Mouse (Mus musculus): ENCODE measurements around the gene Grid1. TPM values are rescaled to one million over a fixed set of nuclear protein-coding genes. Genes with fewer than 3 reads are reported as not detected.

Grid1 gene
- polyA plus RNA-seq, 1 experiment from 2014 or later = 0.41 TPM

DNA sequence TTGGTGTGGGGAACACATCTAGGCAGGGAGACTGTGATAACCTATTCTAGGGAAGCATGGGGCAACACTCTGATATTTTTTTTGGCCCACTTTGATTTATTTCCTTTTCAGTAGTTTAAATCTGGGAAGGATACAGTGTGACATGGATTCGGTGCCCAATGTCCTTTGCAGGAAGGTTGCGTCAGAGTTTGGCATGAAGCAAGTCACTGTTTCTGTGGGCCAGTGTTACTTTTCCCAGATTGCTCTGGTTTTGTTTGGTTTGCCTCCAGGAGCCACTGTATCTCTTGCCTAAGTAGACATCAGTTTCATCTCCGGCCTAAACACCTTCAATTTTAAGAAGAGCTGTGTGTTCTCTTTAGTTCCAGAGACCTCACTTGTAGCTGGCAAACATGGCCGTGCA is 399.1 kb downstream of the Grid1 start:
- Histone ChIP-seq H3K4me1 (replicated peaks) (no peaks in the 10 kb centered on the region), H3K27ac (no peak overlapping the region), H3K9me3 (no peaks in the 10 kb centered on the region), H3K27me3 (replicated peaks) (no peaks in the 10 kb centered on the region), H3K9ac (no peak overlapping the region), H3K4me2 (replicated peaks) (no peak overlapping the region), H3K36me3 (no peaks in the 10 kb centered on the region), H3K4me3 (replicated peaks) (no peak overlapping the region)
- 89% methylated on average over 4 of the region's 4 CpGs for WGBS
- no peak for ATAC-seq

DNA sequence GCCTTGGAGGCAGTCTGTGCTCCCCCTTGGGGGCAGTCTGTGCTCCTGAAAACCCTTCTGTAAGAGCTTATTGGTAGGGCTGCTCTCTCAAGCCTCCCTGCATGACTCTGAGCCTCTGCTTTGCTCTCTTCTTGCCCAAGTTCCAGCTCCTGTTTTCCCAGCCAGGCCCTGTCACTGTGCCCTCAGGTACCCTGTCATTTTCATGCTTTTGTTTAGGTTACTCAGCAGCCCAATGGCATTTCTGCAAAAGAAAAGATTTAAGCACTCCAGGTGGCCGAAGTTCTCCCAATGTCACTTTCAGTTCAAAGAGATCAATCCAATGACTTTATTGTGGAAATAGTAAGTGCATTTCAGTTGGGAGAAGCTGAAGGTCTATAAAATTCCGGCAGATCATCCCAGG is 402.3 kb downstream of the Grid1 start:
- no peak for ATAC-seq
- no peaks in the 10 kb centered on the region for H3K4me1 ChIP-seq (replicated peaks)
- WGBS = 86% methylated on average over 2 of the region's 2 CpGs
- no peak overlapping the region for H3K27ac ChIP-seq
- H3K4me2 ChIP-seq (replicated peaks) = no peak overlapping the region
- no peak overlapping the region for H3K9ac ChIP-seq
- no peaks in the 10 kb centered on the region for H3K36me3 ChIP-seq
- no peaks in the 10 kb centered on the region for H3K27me3 ChIP-seq (replicated peaks)
- H3K4me3 ChIP-seq (replicated peaks) = no peak overlapping the region
- no peaks in the 10 kb centered on the region for H3K9me3 ChIP-seq

DNA sequence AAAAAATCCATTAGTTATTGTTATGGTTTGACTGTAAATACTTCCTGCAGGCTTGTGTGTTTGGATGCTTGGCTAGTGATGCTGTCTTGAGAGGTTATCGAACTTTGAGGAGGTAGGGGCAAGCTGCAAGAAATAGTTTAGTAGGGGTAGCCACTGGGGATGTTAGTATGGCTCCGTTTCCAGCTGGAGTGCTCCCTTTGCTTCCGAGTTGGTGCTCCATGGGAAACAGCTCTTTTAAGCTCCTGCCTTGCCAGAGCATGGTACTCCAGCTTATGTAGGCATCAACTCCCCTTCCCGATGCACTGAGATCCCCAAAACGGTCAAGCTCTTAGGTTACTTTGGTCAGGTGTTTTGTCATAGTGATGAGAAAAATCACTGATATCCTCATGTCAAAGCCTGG is 407.7 kb downstream of the Grid1 start:
- Histone ChIP-seq H3K4me3 (replicated peaks) (no peak overlapping the region), H3K27me3 (replicated peaks) (no peaks in the 10 kb centered on the region), H3K4me1 (replicated peaks) (no peaks in the 10 kb centered on the region), H3K9ac (no peak overlapping the region), H3K9me3 (no peaks in the 10 kb centered on the region), H3K36me3 (no peaks in the 10 kb centered on the region), H3K27ac (no peak overlapping the region), H3K4me2 (replicated peaks) (no peak overlapping the region)
- 87% methylated on average over 5 of the region's 5 CpGs for WGBS
- no peak for ATAC-seq

DNA sequence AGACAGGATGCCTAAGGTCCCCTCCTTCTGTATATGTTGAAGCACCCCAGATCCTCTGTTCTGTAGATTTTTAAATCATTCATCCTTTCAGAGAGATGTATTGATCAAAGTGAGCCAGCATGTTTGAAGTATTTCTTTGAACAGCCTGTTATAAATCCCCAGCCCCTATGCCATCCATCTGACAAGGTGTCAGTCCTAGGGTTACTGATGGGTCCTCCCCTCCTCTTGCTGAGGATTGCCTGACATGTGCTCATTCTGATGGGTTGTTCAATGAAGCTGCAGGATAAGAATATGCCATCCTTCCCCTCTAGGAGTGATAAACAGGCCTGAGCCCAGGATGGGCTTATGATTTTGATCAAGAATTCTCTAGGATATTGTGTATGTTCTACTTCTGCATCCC is 411.5 kb downstream of the Grid1 start:
- Histone ChIP-seq H3K4me3 (replicated peaks) (no peak overlapping the region), H3K9me3 (no peaks in the 10 kb centered on the region), H3K4me2 (replicated peaks) (no peak overlapping the region), H3K27me3 (replicated peaks) (no peaks in the 10 kb centered on the region), H3K9ac (no peak overlapping the region), H3K27ac (no peak overlapping the region), H3K36me3 (no peaks in the 10 kb centered on the region), H3K4me1 (replicated peaks) (no peaks in the 10 kb centered on the region)
- ATAC-seq = no peak

DNA sequence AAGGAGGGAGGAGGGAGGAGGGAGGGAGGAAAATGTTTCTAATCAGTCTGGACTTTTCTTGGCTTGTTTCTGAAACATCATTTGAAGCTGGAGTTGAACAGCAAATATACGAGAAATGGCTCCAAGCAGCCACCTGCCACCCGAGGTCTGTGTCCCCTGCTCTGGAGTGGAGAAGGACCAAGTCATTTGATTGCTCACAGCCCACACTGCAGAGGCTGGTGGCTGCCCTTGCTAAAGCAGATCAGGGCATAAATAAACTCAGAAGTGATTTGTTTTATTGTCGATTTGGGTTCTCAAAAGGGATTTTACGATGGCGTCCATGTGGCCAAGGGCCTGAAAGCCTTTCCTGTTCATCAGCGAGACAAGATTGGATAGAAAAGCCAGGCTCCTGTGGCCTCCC is 423.0 kb downstream of the Grid1 start:
- Histone ChIP-seq H3K4me2 (replicated peaks) (no peak overlapping the region), H3K4me1 (replicated peaks) (no peaks in the 10 kb centered on the region), H3K27me3 (replicated peaks) (no peaks in the 10 kb centered on the region), H3K36me3 (no peaks in the 10 kb centered on the region), H3K4me3 (replicated peaks) (no peak overlapping the region), H3K27ac (no peak overlapping the region), H3K9ac (no peak overlapping the region), H3K9me3 (no peaks in the 10 kb centered on the region)
- WGBS = 68% methylated on average over 6 of the region's 6 CpGs
- ATAC-seq = no peak

DNA sequence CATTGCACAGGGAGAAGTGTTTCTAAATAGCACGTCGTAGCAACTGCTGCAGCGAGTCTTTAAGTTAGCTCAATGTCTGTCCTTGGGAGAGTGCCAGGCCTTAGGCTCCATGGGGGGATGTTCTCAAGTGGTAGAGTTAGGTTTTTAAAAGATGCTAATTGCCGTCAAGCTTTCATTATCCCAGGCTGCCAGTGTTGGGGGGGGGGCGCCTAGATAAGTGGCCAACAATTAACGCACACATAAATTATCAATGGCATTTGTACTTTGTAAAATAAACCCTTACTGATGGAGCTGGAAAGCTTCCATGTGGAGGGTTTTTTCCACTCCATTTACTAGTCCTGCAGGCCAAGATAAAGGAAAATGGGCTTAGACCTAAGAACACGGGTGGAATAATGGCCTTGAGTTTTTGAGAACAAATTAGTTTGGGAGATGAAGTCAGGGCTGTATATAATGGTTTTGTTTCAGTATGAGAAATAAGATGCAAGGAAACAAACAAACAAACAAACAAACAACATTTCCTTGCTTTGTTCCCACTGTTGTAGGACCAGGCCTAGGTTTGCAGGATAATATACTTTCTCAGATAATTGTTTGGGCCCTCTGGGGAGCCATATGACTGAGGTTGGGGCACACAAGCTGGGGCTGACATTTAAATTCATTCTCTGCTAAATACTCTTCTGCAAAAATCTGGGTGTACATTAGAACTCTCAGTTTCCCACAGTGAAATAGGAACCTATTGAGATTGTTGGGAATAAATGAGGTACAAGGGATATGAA is 425.1 kb downstream of the Grid1 start:
- no peak overlapping the region for H3K27ac ChIP-seq
- H3K4me2 ChIP-seq (replicated peaks) = no peak overlapping the region
- H3K27me3 ChIP-seq (replicated peaks) = no peaks in the 10 kb centered on the region
- H3K9ac ChIP-seq = no peak overlapping the region
- WGBS = 69% methylated on average over 7 of the region's 7 CpGs
- H3K9me3 ChIP-seq = no peaks in the 10 kb centered on the region
- no peaks in the 10 kb centered on the region for H3K4me1 ChIP-seq (replicated peaks)
- no peak for ATAC-seq
- H3K4me3 ChIP-seq (replicated peaks) = no peak overlapping the region
- no peaks in the 10 kb centered on the region for H3K36me3 ChIP-seq

DNA sequence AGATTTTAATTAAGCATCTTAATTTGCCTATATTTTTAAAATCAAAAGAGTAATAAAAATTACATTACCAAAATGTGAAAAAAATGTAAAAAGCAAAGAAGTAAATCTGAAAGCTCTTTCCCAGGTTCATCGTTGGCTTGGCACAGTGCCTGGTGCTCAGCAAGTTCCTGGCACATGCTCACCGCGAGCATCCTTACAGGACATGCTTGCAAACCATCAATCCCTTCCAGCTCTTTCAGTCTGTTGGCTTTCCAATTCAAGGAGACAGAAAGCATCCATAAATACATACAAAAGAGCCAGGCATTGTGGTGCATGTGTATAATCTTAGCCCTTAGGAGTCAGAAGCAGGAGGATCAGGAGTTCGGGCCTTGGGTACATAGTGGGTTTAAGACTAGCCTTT is 430.5 kb downstream of the Grid1 start:
- H3K4me2 ChIP-seq (replicated peaks) = no peak overlapping the region
- 80% methylated on average over 4 of the region's 4 CpGs for WGBS

DNA sequence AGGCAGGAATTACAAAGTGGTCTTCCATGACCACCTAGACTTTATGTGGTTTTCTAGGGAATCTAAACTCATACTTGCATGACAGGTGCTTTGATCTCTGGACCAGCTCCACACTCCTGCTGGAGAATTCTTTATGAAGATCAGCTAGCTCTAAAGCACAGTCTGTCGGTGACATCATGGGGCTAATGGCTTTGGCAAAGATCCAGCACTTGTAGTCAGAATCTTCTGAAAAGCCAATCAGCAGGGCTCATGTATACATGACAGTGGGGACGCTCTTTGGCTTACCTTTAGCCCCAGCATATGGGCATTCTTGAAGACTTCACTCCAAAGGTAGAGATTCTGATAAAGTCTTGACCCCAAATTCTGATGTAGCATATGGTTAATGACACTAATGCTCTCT is 434.6 kb downstream of the Grid1 start:
- Histone ChIP-seq H3K4me3 (replicated peaks) (no peak overlapping the region), H3K9ac (no peak overlapping the region), H3K27ac (no peak overlapping the region), H3K9me3 (no peaks in the 10 kb centered on the region), H3K4me1 (replicated peaks) (no peaks in the 10 kb centered on the region), H3K27me3 (replicated peaks) (no peaks in the 10 kb centered on the region), H3K36me3 (no peaks in the 10 kb centered on the region), H3K4me2 (replicated peaks) (no peak overlapping the region)
- 61% methylated on average over 2 of the region's 2 CpGs for WGBS
- ATAC-seq = no peak

More for the DNA sequence above, 430.5 kb downstream of the Grid1 start:
- Histone ChIP-seq H3K9ac (no peak overlapping the region), H3K4me3 (replicated peaks) (no peak overlapping the region), H3K4me1 (replicated peaks) (no peaks in the 10 kb centered on the region), H3K27me3 (replicated peaks) (no peaks in the 10 kb centered on the region), H3K9me3 (no peaks in the 10 kb centered on the region), H3K27ac (no peak overlapping the region), H3K36me3 (no peaks in the 10 kb centered on the region)
- ATAC-seq = no peak

DNA sequence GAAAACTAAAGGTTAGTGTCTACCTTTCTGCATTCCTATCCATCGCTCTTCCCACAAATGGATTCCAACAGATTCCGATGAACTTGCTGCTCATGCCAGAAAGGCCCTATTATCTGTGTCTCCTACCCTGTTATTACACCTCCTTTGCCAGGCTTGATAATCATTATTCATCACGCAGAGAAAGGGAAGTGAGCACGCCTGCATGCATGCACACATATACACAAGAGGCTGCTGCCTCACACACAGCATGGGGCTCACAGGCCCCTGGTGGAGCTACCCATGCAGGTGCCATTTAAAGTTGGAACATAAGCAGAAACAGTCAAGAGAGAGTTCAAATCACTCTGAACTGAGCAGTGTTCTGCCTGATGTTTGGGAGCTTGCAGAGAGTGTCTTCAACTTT is 450.4 kb downstream of the Grid1 start:
- H3K4me1 ChIP-seq (replicated peaks) = no peaks in the 10 kb centered on the region
- WGBS = 81% methylated on average over 4 of the region's 4 CpGs
- no peak overlapping the region for H3K4me2 ChIP-seq (replicated peaks)
- no peak overlapping the region for H3K9ac ChIP-seq
- ATAC-seq = no peak
- no peaks in the 10 kb centered on the region for H3K9me3 ChIP-seq
- H3K4me3 ChIP-seq (replicated peaks) = no peak overlapping the region
- H3K27ac ChIP-seq = no peak overlapping the region
- H3K36me3 ChIP-seq = no peaks in the 10 kb centered on the region
- no peaks in the 10 kb centered on the region for H3K27me3 ChIP-seq (replicated peaks)

DNA sequence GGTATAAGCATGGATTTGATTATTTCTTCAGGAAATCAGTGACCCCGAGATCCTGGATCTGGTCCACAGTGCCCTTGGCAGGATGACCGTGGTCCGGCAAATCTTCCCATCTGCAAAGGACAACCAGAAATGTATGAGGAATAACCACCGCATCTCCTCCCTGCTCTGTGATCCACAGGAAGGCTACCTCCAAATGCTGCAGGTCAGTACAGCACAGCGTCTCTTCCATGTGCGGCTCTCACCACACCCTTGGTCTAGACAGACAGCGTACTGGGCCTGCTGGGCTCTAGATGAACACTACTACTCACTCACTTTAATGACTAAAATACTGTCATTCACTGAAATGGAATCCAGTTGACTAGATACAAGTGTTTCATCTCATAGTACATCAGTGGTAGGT is 489.3 kb downstream of the Grid1 start:
- H3K4me3 ChIP-seq (replicated peaks) = no peak overlapping the region
- H3K27me3 ChIP-seq (replicated peaks) = no peaks in the 10 kb centered on the region
- H3K4me1 ChIP-seq (replicated peaks) = no peaks in the 10 kb centered on the region
- no peaks in the 10 kb centered on the region for H3K9me3 ChIP-seq
- H3K36me3 ChIP-seq = no peaks in the 10 kb centered on the region
- no peak overlapping the region for H3K4me2 ChIP-seq (replicated peaks)
- no peak overlapping the region for H3K9ac ChIP-seq
- no peak overlapping the region for H3K27ac ChIP-seq
- WGBS = 90% methylated on average over 7 of the region's 7 CpGs
- ATAC-seq = no peak

DNA sequence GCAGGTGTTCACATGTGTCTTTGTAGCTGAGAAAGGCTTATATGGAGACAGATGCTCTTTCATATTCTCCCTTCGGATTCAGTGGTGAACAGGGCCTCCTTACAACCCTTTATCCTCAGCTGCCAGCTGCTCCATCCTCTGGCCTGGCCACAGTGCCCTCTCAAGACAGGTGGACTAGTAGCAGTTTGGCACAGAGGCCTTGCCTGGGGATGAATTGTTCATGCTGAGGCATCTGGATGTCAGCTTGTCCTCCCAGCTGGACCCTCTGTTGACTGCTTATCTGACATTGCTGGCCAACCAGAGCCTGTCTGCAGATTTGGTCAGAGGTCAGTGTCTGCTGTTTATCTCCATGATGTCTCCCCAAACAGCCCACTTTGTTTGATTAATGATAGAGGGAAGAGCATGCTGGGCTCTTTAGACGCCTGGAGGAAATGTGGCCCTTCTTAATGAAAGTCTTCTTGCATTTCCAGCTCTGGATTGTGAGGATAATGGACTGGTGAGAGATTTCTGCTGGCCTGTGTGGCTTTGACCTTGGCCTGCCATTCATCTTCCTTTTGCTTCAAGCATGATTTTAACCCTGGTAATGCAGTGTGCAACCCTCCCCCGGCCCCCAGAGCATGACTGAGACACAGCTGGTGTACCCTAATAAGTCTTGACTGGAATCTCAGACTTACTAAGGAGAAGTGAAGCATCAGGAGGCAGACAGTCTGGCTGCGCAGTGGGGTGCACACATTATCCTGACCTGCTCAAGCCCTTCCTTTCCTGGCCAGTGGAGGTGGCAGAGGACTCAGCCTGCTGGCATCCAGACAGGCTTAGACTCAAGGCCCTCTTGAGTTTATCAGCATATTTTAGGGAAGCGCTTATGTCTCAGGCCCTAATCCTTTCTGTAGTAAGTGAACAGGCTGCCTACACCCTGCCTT is 493.7 kb downstream of the Grid1 start:
- WGBS = 27% methylated on average over 5 of the region's 5 CpGs
- Histone ChIP-seq H3K27ac (no peak overlapping the region), H3K4me2 (replicated peaks) (no peak overlapping the region), H3K27me3 (replicated peaks) (no peaks in the 10 kb centered on the region), H3K4me3 (replicated peaks) (no peak overlapping the region), H3K4me1 (replicated peaks) (no peaks in the 10 kb centered on the region), H3K9me3 (no peaks in the 10 kb centered on the region), H3K9ac (no peak overlapping the region), H3K36me3 (no peaks in the 10 kb centered on the region)
- no peak for ATAC-seq

DNA sequence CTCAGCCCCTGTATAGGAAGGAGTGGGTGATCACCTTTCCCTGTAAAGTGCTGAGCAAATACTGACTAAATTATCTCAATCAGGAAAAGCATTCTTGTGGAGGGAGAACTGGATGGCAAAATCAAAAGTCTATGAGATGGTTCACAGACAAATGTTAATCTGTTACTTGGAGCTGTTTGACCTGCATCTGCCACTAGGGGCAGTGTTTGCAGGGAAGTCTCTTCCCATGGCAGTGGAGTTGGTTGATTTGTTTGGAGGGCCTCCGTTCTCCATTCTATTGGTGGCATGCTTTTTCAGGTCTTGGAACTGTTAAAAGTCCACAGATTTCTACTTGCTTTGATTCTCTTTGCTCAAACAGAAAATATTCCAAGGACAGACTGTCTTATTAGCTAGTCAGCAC is 506.4 kb downstream of the Grid1 start:
- Histone ChIP-seq H3K36me3 (no peaks in the 10 kb centered on the region), H3K4me1 (replicated peaks) (no peaks in the 10 kb centered on the region), H3K27ac (no peak overlapping the region), H3K4me2 (replicated peaks) (no peak overlapping the region), H3K4me3 (replicated peaks) (no peak overlapping the region), H3K9ac (no peak overlapping the region), H3K27me3 (replicated peaks) (no peaks in the 10 kb centered on the region), H3K9me3 (no peaks in the 10 kb centered on the region)
- 61% methylated on average over 1 of the region's 1 CpGs for WGBS
- no peak for ATAC-seq

DNA sequence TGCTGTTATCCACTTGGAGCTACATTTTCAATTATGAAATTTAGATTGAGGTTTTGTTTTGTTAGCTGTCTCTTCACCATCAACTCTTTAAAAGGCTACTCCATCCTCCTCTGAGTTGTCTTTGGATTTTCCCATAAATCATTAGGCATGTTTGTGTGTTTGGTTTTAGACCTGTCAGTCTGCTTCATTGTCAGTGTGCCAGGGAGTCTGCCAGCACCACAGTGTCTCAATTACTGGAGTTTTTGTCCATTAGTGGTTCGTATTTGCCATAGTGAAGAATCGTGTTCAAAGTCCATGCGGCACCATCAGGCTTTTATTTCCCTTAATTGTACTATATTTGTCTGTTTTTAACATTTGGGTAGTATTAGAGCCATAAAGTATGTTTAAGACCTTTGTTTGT is 516.7 kb downstream of the Grid1 start:
- 87% methylated on average over 3 of the region's 3 CpGs for WGBS

More for the DNA sequence above, 516.7 kb downstream of the Grid1 start:
- Histone ChIP-seq H3K9ac (no peak overlapping the region), H3K27me3 (replicated peaks) (no peaks in the 10 kb centered on the region), H3K9me3 (no peaks in the 10 kb centered on the region), H3K4me3 (replicated peaks) (no peak overlapping the region), H3K4me2 (replicated peaks) (no peak overlapping the region), H3K4me1 (replicated peaks) (no peaks in the 10 kb centered on the region), H3K36me3 (no peaks in the 10 kb centered on the region), H3K27ac (no peak overlapping the region)
- ATAC-seq = no peak

Data from intestine, embryonic 15.5 days (tissue).